Mouse (Mus musculus): Measurements from ENCODE around the gene Tut7. TPM values are rescaled to one million over a fixed set of nuclear protein-coding genes. Genes with fewer than 3 reads are reported as not detected.
"Not testable (repeated sequence)": the region's sequence is repeated elsewhere in the genome, so short reads cannot be mapped to it uniquely, and the experiment has no call there.

Tut7 gene
- total RNA-seq, 4 experiments from 2014 or later: 68.7 to 86.7 (median 74.9) TPM

DNA sequence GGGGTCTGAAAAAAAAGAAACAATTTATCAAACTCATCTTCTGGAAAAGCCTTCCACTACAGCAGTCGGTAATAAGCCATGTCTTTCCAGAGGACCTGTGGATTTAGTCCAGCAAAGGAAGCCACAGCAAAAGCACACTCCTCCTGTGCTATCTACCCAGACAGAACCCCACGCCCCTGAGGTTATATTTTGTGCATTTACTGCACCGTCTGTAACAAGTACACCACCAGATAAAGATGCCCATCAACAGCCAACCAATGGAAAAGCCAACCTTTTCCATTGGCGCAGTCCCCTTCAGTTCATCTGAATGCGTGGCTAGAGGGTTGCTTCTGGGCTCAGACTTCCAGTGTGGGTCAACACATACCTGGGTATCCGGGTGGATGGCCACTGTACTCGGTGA is 60.2 kb downstream of the Tut7 start:
- no peak for DNase-seq

DNA sequence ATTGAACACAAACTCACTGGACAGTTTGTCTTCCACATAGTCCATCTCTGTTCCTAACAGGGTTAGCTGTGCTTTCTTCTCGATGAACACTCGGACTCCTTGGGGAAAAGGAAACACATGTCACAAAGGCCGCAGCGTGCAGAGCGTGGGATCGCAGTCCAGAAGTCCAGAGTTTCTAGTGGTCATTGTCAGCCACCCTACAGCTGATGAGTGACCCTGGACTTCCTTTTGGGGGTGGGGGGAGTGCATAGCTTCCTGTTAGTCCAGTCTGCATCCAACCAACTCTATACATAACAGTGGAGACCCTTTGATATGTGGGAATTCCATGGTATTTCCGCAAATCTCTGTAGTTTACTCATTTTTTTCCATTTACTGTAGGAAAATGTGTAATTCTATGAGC is 66.0 kb downstream of the Tut7 start:
- no peak for DNase-seq

DNA sequence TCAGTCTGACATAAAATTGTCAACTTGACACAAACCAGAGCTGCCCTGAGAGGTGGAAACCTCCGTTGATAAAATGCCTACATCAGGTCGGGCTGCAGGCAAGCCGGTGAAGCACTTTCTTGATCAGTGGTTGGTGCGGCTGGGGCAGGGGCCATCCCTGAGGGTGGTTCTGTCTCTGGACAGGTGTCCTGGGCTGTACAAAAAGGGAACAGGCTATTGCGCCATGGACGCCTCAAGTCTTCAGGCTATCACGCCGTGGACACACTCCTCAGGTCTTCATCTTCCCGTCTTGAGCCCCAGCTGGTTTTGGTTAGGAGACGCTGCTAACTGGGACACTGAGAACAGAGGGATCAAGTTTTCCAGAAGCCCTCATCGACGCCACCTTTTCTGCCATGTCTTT is 72.6 kb downstream of the Tut7 start:
- DNase-seq: no peak

DNA sequence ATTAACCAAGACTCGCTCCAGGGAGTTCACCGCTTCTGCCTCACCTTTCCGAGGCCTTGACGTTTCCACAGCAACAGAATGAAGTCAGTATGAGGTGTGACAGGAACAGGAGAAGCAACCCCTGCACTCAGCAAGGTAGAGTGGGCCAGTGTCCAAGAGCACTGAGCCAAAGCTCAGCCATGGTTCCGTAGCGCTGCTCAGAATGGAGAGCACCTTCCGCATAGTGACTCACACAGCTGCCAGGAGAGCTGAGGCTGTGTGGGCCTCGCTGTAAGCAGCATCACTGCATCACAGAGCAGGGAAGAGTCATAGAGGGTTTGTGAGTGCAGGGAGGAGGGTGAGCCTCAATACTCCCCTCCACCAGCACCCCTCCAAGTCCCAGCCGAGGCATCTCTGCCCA is 76.2 kb downstream of the Tut7 start, which contains the start of gene 1700014D04Rik:
Gene 1700014D04Rik, minus strand, starts transcription at position 42 of the 400 bp plus-strand sequence.
- no peak for DNase-seq

DNA sequence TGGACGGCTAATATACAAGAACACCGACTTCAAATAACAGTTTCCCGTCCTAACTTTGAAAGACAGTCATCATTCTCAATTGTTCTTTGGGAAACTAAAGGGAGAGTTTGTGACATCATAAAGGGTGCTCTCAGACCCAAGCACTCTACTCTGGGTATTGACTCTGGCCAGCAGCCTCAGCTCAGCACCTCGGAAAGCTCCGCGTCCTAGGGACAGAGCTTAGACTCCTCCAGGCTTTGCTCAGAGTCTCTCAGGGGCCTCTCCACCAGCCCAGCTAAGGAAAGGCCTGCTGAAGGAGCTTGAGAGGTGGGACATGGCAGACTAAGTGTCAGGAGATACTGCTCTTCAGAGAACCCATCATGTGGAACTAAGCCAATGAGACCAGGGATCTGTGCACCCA is 76.8 kb downstream of the Tut7 start:
- no peak for DNase-seq

DNA sequence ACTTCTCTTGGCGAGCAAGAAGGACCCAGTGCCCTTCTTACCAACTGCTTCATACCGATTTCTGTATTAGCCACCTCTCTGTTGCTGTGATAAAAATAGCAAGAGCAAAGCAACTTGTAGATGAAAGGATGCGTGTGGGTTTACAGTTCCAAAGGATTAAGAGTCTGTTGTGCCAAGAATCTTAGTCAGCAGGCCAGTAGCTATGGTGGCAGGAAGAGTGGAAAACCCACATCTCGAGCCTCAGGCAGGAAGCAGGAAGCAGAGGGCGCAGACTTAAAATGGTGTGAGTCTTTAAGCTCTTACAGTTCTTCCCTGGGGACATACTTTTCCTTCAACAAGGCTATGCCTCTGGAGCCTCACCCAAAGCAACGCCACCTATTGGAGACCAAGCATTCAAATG is 77.5 kb downstream of the Tut7 start:
- DNase-seq: no peak

DNA sequence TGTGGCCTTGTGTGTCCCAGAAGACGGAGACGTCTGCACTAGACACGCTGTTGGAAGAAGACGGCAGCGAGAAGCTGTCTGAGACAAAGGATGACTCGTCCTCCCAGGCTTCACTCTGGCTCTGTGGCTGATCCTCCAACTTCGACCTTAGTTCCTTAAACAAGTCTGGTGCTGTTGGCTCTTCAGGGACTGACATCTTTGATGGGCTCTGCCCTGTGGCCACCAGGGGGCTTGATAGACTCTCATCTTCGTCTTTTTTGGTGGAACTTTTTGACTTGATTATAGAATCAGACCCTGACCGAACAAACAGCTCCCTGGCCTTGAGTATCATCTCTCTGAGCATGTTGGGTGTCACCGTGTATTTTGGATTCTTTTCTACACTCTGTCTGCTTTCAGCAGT is 81.2 kb downstream of the Tut7 start:
- DNase-seq: no peak

DNA sequence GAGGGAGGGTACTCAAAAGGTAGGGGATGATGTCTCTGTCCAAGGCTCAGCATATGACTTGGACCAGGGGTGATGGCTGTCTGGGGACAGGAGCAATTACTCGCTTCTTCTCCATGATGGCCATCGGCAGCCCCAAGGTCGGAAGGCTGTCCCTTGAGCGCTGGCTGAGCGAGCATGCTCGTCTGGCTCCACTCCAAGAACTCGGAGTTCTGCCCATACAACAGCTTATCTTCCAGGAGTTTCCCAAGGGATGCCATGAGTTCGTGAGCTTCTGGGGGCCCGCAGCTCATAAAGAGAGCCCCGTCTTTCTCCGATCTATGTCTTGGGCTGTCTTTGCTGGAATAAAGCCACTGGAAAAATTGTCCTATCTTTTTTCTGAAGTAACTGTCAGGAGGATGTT is 81.9 kb downstream of the Tut7 start:
- DNase-seq: peak; percentile 53

DNA sequence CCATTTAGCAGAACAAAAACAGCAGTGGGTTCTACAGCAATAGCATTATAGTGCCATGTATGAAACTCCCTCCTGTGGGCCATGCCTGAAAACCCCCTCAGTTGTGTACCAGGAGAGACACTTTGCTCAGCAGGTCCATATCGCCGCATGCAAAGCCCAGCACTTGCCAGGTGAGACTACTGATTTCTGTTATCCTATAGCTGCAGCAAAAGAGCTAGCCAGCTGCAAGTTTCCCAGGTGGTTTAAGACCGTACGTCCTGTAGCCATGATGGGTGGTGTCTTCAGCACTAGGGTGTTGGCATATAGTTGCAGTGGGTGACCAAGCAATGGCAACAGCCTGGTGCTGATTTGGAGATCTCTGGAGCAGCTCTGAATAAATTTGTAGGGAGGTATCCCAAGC is 83.5 kb downstream of the Tut7 start:
- DNase-seq: no peak

DNA sequence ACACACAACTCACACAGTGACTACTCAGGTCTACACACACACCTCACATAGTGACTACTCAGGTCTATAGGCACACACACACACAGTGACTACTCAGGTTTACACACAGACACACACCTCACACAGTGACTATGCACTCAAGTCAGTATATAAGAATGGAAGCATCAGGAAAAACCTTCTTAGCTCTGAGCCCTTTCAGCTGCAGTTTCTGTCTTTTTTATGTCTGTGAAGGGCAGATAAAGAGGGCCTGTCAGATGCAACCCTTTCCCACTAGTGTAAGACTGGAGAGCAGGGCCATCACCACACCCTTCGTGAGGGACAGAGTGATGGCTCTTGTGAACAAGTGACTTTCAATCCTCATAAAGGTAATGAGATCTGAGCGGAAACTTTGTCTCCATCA is 84.5 kb downstream of the Tut7 start:
- DNase-seq: no peak

DNA sequence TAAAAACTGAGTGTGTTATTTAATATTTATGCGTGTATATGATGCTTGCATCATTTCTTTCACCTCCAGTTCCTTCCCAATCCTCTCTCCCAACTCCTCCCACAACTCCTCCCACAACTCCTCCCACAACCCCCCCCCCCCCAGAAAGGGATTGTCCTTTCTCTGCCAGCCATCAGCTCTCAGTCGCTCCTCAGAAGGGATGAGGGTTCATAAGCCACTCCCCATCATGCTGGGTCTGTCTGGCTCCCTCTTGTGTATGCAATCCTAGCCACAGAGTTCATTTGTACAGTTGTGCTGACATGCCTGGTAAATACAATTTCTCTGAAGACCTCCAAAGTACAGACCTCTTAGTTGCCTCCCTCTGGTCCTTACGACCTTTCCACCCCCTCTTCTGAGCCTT is 87.8 kb downstream of the Tut7 start:
- DNase-seq: no peak

DNA sequence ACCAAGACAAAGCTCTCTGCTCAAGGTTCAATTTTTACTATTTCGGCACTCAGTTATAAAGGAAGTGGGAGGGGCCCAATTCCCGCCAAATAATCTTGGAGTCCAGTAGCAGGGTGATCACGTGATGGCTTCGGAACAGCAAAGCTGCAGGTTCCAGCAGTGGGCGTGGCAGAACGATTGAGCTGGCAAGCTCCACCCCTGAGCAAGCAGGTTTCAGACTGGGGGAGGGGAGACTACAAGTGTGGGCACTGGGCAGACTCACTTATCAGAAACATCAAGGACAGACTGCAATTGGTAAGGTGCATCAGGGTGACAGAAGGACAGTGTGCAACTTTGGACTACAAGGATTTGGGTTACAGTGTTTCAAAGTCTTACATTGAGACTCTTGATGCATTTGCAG is 88.6 kb downstream of the Tut7 start:
- not testable (repeated sequence) for DNase-seq

DNA sequence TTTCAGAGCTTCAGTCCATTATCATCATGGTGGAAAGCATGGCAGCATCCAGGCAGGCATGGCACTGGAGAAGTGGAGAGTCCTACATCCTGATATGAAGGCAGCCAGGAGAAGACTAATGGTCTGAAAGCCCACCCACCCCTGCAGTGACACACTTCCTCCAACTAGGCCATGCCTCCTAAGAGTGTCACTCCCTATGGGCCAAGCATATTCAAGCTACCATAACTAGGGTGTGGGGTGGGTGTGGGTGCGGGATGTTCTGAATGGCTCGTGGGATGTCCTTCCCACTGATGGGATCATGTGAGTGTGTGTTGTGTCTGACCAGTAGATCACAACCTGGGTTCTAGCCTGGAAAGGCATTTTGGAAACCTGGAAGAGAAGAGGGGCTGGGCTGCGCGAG is 89.0 kb downstream of the Tut7 start:
- no peak for DNase-seq

DNA sequence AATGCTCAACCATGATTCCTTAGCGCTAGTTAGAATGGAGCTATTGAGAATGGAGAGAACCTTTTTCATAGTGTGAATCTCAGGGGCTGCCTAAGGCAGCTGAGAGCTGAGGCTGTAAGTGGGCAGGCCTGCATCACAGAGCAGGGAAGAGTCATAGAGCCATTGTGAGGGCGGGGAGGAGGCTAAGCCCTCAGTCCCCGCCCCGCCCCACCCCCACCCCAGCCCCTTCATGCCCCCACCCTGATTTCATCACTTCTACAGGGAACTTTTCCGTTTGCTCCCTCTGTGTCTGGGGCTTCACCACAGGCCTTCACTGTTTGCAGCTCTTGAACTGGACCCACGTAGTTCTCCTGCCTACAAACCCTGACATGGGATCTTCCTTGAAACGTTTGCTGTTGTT is 91.3 kb downstream of the Tut7 start, which contains the start of gene Spata31d1d:
Gene Spata31d1d, minus strand, starts transcription at position 101 of the 400 bp plus-strand sequence.
- DNase-seq: no peak

DNA sequence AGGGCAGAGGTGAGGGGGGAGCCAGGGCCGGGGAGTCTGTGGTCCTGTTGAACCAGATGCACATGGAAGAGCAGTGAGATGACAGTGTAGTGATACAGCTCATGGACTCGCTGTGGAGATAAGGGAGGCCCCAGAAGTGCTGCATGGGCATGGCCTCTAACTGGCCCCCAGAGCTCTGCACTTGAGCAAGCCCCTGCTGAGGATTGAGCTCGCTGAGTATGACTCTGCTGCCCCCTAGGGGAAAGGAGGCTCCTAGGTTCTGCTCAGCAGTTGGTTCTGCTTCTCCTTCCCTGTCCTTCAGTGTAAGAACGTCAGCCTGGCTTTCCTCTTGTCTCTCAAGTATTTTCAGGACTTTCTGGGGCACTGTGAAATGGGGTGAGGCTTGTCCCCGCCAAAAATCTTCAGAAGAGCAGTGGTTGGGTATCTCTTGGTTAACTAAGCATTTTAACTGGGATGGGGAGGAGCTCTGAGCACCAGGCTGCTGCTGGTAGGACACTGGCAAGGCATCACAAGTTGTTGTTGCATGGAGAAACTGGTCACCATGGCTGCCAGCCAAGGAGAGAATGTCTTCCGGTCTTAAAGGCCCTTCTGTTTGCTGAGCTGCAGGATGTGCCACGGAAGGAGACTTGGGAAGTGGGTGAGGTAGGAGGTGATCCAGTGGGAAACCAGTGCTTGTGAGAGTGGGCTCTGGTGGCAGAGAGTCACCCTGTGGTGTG is 94.4 kb downstream of the Tut7 start:
- peak; percentile 33 for DNase-seq

DNA sequence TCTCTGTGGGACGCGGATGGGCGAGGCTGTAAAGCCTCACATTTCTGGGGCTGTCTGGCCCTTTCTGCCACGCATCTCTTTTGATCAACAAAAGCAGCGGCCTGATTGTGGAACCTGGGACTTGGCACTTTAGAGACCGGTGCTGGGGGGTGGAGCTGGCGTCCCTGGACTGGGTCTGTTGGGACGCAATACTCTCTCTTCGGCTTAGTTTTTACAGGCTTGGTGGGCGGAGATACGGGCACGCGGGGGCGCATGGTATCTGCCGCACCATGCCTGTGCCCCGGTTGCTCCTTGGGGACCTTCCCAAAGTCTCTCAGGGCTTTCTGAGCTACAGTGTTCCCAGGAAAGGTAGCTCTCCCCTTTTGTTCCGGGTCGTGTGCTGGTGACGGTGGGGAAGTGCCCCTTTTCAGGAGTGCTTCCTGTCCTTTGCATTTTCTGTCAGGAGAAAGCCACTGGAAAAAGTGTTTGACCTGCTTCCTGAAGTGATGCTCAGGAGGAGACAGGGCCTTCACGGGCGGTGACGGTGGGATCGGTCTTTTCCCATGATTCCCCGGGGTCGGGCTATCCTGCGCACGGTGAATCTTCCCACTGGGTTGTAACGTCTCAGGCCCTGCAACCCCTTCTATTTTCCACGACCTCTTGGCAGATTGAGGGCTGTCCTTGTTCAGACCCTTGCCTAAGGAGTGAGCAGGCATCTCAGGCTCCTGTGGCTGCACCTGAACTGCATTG is 96.6 kb downstream of the Tut7 start:
- DNase-seq: no peak

DNA sequence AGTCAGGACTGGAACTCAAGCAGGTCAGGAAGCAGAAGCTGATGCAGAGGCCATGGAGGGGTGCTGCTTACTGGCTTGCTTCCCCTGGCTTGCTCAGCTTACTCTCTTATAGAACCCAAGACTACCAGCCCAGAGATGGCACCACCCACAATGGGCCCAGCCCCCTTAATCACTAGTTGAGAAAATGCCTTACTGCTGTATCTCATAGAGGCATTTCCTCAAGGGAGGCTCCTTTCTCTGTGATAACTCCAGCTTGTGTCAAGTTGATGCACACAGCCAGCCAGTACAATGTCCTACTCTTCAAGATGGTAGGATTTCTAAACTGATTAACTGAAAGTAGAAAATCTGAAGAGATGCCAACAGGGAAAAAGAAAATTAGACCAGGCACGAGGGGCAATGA is 100.9 kb downstream of the Tut7 start:
- not testable (repeated sequence) for DNase-seq

Other genes starting within 250 kb of the Tut7 start
- gene Agtpbp1, start 237.9 kb downstream of the Tut7 start, total RNA-seq (2022): 10 to 100 TPM; 30.8 to 52.7 (median 43.7) TPM
- 10 to 100 TPM; 58.4 to 99.0 (median 93.4) TPM for gene Naa35, start 237.9 kb downstream of the Tut7 start, total RNA-seq (2022)
- 10 to 100 TPM in 1 of 4 experiments, 1 to 10 TPM in 3; 7.1 to 10.2 (median 8.1) TPM for gene Golm1, start 147.3 kb downstream of the Tut7 start, total RNA-seq (2022)
- gene 4921517D22Rik, start 129.0 kb downstream of the Tut7 start, total RNA-seq (2022): not detected
- not detected for gene Spata31d1a, start 112.8 kb downstream of the Tut7 start, total RNA-seq (2022)
- gene Spata31d1b, start 110.9 kb downstream of the Tut7 start, total RNA-seq (2022): not detected
- gene Spata31d1d, start 91.4 kb downstream of the Tut7 start, total RNA-seq (2022): not detected
- under 1 TPM in 2 of 4 experiments, not detected in 2; 0.09 to 0.48 TPM for gene 1700014D04Rik, start 76.4 kb downstream of the Tut7 start, total RNA-seq (2022)
- 10 to 100 TPM; 66.6 to 87.4 (median 84.9) TPM for gene Isca1, start 53.3 kb downstream of the Tut7 start, total RNA-seq (2022)
- gene Gm49354, start 40.9 kb downstream of the Tut7 start, total RNA-seq (2022): not detected